Mouse (Mus musculus): ENCODE data around the gene Socs2. TPM values are rescaled to one million over a fixed set of nuclear protein-coding genes. Genes with fewer than 3 reads are reported as not detected.

The Socs2 gene
- polyA plus RNA-seq, 1 experiment = not detected

DNA sequence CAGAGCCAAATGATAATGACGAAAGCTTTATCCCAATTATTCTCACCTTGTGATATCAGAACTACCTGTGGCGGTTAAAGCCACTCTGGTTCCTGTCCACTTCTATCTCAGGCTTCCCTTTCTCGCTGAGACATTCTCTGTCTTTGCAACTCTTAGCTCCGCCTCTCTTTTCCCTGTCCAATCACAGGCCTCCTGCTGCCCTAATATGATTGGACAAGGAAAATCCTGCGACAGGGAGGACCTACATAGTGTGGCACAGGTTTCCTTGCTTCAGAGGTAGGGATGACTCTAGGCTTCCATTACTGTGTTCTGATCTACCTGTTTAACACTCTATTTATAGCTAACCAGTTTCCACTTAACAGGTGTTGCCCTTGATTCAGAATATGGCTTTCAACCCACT is 36.3 kb upstream of the Socs2 start:
- 95% methylated on average over 5 of the region's 5 CpGs for WGBS
- Histone ChIP-seq H3K27ac (ENCODE audit: insufficient read depth, low read depth, low read length) (no peak overlapping the region), H3K4me1 (ENCODE audit: control insufficient read depth, insufficient read depth, low read length) (no peaks in the 10 kb centered on the region), H3K4me3 (ENCODE audit: insufficient read depth, low read depth, low read length) (no peak overlapping the region)
- TF ChIP-seq CTCF (IDR thresholded peaks at IDR 0.05; ENCODE audit: insufficient read depth, low read depth, low read length) = no peak
- TF ChIP-seq POLR2A (IDR thresholded peaks at IDR 0.05; ENCODE audit: insufficient read depth, low read depth, low read length) = no peak

DNA sequence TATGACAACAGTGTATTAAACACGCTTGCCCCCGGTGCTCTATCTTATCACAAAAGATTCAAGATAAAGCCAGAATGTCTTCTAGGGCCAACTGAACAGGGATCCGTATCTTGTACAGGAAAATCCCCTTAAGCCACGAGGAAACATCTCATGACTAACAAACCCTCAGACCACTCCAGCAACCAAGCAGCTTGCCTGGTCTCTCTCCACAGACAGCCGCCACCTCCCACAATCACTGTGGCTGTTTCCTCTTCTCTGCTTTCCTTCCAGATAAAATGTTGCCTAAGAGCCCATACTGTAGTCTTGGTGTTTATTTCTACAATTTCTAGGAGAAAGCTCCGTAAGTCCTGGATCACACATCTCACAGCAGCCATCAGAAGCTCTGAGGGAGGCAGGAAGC is 32.1 kb upstream of the Socs2 start:
- Histone ChIP-seq H3K4me1 (ENCODE audit: control insufficient read depth, insufficient read depth, low read length) (no peaks in the 10 kb centered on the region), H3K4me3 (ENCODE audit: insufficient read depth, low read depth, low read length) (no peak overlapping the region), H3K27ac (ENCODE audit: insufficient read depth, low read depth, low read length) (no peak overlapping the region)
- TF ChIP-seq POLR2A (IDR thresholded peaks at IDR 0.05; ENCODE audit: insufficient read depth, low read depth, low read length) (no peak), CTCF (IDR thresholded peaks at IDR 0.05; ENCODE audit: insufficient read depth, low read depth, low read length) (no peak)
- 83% methylated on average over 6 of the region's 6 CpGs for WGBS

DNA sequence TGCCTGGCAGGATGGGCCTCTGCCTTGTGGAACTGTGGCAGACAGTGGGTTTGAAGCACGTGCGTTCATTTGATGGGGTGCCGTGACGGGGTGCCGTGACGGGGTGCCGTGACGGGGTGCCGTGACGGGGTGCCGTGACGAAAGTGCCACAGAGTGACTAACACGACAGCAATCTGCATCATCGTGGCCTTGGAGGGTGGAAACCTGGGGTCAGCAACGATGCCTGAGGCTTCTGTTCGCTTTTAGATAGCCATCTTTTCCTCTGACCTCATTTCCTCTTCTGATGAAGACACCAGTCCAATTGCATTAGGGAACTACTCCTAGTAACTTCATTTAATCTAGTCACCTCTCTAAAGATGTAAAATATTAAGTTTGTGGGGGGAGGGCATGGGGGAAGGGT is 31.0 kb upstream of the Socs2 start:
- no peak for TF ChIP-seq POLR2A (IDR thresholded peaks at IDR 0.05; ENCODE audit: insufficient read depth, low read depth, low read length)
- no peak for TF ChIP-seq CTCF (IDR thresholded peaks at IDR 0.05; ENCODE audit: insufficient read depth, low read depth, low read length)
- H3K4me3 ChIP-seq (ENCODE audit: insufficient read depth, low read depth, low read length) = no peak overlapping the region
- 95% methylated on average over 16 of the region's 16 CpGs for WGBS
- H3K4me1 ChIP-seq (ENCODE audit: control insufficient read depth, insufficient read depth, low read length) = no peaks in the 10 kb centered on the region
- no peak overlapping the region for H3K27ac ChIP-seq (ENCODE audit: insufficient read depth, low read depth, low read length)

DNA sequence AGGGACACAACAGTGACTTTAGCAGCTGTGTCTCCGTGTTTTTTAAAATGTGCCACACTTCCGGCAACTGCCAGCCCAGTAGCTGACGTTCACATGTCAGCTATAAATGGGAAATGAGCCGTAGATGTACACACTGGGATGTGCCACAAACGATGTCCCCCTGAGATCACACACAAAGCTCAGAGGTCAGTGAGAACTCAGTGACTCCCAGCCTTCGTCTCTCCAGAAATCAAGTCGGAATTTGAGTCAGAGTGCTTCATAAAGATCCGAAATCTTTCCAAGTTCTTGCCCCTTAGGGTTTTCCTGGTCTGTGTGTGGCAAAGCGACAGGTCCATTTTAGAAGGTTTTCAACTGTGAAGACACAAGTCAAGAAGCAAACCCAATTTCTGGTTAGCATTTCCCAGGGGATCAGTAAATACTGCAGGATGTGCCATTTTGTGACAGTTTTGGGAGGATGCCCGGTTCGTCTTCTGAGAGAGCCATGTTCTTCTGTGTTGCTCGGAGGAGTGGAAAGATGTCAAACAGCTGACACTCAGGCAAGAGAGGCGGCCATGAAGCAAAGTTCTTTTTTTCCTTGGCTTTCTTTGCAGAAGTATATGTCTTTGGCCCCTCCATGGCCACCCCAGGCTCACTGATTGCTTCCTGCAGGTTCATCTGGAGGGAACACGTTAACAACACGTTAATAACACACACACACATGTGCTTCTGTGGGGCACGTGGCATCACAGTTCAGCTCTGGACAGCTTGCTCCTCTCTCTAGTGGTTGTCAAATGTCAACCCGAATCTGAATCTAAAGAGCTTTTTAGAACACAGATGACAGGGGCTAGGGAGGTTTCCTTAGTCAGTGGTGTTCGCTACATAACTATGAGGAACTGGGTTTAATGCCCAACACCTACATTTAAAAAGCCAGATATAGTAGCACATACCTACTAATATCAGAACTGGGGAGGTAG is 28.4 kb upstream of the Socs2 start:
- no peak overlapping the region for H3K4me3 ChIP-seq (ENCODE audit: insufficient read depth, low read depth, low read length)
- no peaks in the 10 kb centered on the region for H3K4me1 ChIP-seq (ENCODE audit: control insufficient read depth, insufficient read depth, low read length)
- H3K27ac ChIP-seq (ENCODE audit: insufficient read depth, low read depth, low read length) = no peak overlapping the region
- WGBS = 82% methylated on average over 18 of the region's 18 CpGs
- TF ChIP-seq POLR2A (IDR thresholded peaks at IDR 0.05; ENCODE audit: insufficient read depth, low read depth, low read length) (no peak), CTCF (IDR thresholded peaks at IDR 0.05; ENCODE audit: insufficient read depth, low read depth, low read length) (no peak)

DNA sequence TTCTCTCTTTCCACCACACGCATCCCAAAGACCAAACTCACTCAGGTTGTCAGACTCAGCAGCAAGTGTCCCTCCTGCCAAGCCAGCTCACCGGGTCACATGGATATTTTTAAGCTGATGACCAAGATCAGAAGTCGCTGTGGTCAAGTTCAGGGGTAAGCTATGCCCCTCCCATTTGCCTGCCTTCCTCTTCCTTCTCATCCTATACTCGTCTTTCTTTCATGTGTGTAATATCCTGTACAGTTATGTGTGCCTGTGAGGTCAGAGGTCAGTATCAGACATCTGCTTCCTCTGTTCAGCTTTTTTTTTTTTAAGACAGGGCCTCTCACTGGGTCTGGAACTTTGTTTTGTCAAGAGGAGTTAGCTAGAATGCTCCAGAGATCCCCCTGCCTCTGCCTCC is 25.4 kb upstream of the Socs2 start:
- H3K4me3 ChIP-seq (ENCODE audit: insufficient read depth, low read depth, low read length) = no peak overlapping the region
- no peak overlapping the region for H3K27ac ChIP-seq (ENCODE audit: insufficient read depth, low read depth, low read length)
- no peak for TF ChIP-seq POLR2A (IDR thresholded peaks at IDR 0.05; ENCODE audit: insufficient read depth, low read depth, low read length)
- no peak for TF ChIP-seq CTCF (IDR thresholded peaks at IDR 0.05; ENCODE audit: insufficient read depth, low read depth, low read length)
- 91% methylated on average over 4 of the region's 4 CpGs for WGBS
- H3K4me1 ChIP-seq (ENCODE audit: control insufficient read depth, insufficient read depth, low read length) = no peaks in the 10 kb centered on the region

DNA sequence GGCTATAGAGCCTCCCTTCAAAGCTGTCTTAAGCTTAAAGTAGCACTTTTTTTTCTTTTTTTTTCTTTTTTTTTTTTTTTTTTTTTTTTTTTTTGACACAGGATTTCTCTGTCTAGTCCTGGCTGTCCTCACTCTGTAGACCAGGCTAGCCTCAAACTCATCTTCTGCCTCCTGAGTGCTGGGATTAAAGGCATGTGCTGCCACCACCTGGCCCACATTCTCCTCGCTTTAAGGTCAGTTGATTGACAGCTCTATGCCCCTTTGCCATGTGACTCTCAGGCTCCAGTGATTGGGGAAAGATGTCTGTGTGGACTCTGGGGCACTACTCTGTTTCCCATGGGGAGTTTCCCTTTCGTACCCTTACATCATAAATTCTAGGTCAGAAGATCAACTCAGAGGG is 23.6 kb upstream of the Socs2 start:
- WGBS = 66% methylated on average over 2 of the region's 2 CpGs
- no peak overlapping the region for H3K4me3 ChIP-seq (ENCODE audit: insufficient read depth, low read depth, low read length)

DNA sequence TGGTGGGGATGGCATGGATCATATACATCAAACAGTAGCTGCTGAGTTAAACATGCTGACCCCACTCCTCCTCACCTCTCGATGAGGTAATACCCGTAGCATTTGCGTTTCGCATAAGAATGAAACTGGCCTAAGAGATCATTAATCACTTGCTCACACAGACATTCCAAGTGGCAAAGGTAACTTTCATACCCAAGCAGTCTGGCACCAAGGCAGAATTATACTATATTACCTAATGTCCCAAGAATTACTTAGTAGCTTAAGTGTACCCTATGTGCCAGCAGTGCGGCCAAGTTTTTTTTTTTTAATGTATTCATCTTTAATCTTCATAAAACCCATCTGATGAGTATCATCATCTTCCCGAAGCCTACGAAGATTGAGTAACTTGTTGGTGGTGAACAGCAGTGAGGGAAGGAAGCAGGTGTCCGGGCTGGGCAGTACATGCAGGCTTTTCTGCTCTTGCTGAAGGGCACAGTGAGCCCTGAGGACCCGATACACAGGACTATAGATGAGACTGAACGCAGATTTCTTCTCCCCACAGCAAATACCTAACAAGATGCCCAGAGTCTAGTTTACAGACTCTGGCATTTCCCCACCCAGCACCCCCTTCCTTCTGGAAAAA is 22.8 kb upstream of the Socs2 start:
- Histone ChIP-seq H3K4me1 (ENCODE audit: control insufficient read depth, insufficient read depth, low read length) (no peaks in the 10 kb centered on the region), H3K4me3 (ENCODE audit: insufficient read depth, low read depth, low read length) (no peak overlapping the region), H3K27ac (ENCODE audit: insufficient read depth, low read depth, low read length) (no peak overlapping the region)
- TF ChIP-seq POLR2A (IDR thresholded peaks at IDR 0.05; ENCODE audit: insufficient read depth, low read depth, low read length) (no peak), CTCF (IDR thresholded peaks at IDR 0.05; ENCODE audit: insufficient read depth, low read depth, low read length) (no peak)
- 94% methylated on average over 10 of the region's 10 CpGs for WGBS

More for the DNA sequence above, 23.6 kb upstream of the Socs2 start:
- H3K4me1 ChIP-seq (ENCODE audit: control insufficient read depth, insufficient read depth, low read length) = no peaks in the 10 kb centered on the region
- TF ChIP-seq CTCF (IDR thresholded peaks at IDR 0.05; ENCODE audit: insufficient read depth, low read depth, low read length) (no peak), POLR2A (IDR thresholded peaks at IDR 0.05; ENCODE audit: insufficient read depth, low read depth, low read length) (no peak)
- H3K27ac ChIP-seq (ENCODE audit: insufficient read depth, low read depth, low read length) = no peak overlapping the region

DNA sequence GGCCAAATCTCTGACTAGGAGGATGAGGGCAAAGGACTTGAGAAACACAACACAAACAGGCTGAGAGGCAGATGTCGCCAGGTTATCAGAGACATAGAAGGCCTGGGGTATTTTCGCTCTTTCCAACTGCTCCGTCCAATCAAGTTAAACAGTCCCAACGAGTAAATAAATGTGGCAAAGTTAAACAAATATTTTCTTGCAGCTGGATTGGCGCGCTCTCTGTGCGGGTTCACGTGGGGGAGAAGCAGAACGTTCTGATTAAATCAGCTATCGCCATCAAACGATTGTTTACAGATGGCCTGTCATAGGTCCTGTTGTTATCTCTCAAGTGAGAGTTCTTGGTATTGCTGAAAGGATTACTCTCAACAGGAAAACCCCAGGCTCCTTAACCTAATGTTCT is 22.0 kb upstream of the Socs2 start:
- Histone ChIP-seq H3K4me3 (ENCODE audit: insufficient read depth, low read depth, low read length) (no peak overlapping the region), H3K27ac (ENCODE audit: insufficient read depth, low read depth, low read length) (no peak overlapping the region), H3K4me1 (ENCODE audit: control insufficient read depth, insufficient read depth, low read length) (no peaks in the 10 kb centered on the region)
- TF ChIP-seq POLR2A (IDR thresholded peaks at IDR 0.05; ENCODE audit: insufficient read depth, low read depth, low read length) = no peak
- TF ChIP-seq CTCF (IDR thresholded peaks at IDR 0.05; ENCODE audit: insufficient read depth, low read depth, low read length) = no peak
- WGBS = 81% methylated on average over 11 of the region's 11 CpGs

DNA sequence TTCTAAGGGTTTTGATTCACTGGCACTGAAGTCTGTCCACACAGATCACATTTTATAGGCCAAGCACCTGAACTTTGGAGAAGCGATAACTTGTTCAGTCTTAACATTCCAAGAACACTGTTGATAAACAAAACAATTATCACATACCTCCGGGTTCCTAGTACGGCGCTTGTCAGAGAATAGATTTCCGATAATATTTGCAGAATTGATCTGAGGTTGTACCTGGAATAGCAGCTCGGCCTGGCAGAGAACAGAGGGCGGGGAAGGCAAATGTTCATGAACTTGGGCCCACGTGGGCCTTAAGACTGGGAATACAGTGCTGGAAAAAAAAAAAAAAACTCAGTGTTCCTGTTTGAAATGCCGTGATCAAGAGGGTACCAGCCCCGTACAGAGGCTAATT is 13.3 kb upstream of the Socs2 start:
- Histone ChIP-seq H3K27ac (ENCODE audit: insufficient read depth, low read depth, low read length) (no peak overlapping the region), H3K4me1 (ENCODE audit: control insufficient read depth, insufficient read depth, low read length) (no peaks in the 10 kb centered on the region), H3K4me3 (ENCODE audit: insufficient read depth, low read depth, low read length) (no peak overlapping the region)
- 97% methylated on average over 10 of the region's 10 CpGs for WGBS
- TF ChIP-seq POLR2A (IDR thresholded peaks at IDR 0.05; ENCODE audit: insufficient read depth, low read depth, low read length) (no peak), CTCF (IDR thresholded peaks at IDR 0.05; ENCODE audit: insufficient read depth, low read depth, low read length) (no peak)
